Mouse (Mus musculus): ENCODE results near the gene Smg6.

- TF ChIP-seq CTCF (IDR thresholded peaks at IDR 0.05; ENCODE audit: low read depth, low read length): no peak
- TF ChIP-seq POLR2A (IDR thresholded peaks at IDR 0.05; ENCODE audit: insufficient read depth, low read length): no peak
Observed at GRCm38 (mm10) chr11:75157037-75157436, 231.4 kb downstream of the Smg6 start.

Data from ES-Bruce4 (cell line).